ENCODE assay signal across 9 mouse cellular contexts in the genomic region with DNA sequence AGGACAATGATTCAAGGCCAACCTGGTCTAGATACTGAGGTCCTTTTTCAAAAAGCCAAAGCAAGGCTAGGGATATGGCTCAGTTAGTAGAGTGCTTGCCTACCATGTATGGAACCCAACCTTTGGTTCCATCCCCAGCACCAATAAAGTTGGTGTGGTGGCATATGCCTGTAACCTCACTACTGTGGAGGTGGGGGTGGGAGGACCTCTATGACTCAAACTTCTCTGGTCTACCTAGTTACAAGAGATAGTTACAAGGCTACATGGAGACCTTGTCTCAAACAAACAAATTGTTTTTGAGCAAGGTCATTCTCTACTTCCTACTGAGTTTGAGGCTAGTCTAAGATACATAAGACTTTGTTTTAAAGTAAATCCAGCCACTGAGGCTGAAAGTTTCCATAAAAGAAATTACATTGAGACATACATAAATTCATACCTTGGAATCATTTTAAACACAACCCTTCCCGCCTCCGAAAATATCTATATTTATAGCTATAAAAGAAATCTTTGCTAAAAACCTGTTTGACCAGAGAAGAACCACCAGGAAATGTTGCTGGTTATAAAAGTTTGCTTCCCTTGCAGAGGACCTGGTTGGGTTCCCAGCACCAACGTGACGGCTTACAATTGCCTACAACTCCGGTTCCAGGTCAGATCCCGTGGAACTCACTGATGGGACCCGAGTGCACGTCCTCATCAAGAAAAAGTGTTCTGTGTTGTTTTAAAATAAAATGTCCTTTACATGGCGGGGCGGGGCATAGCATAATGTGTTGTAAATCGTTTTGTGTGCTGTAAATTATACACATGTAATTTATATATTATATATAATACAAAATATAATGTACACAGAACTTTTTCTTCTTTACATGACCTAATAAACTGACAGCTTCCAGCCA. TPM values are rescaled to one million over a fixed set of nuclear protein-coding genes. Genes with fewer than 3 reads are reported as not detected.
A peak's percentile ranks its signal among the peaks of the same experiment; 100 is the strongest.
DNase-seq lines count a peak whose midpoint lies in the region; ATAC-seq and TF ChIP-seq lines count a peak whose summit lies in the region.
"Had no signal": no experiment of that assay in that cellular context is flagged by ENCODE, and none has a peak within 500 bp of the region (broad histone marks: within the 10 kb centered on the region; RNA-seq: fewer than 3 reads in every experiment).

No protein-coding gene starts in this region.

- peaks cover 0 to 4% of the 10 kb centered on the region in 2 experiments; a peak in 3 of 4 replicates for H3K4me1 ChIP-seq in MEL (ENCODE audit: control insufficient read depth in 1 of 2, insufficient read depth in 2 of 2, low read length in 2 of 2)
- H3K4me1 ChIP-seq in embryonic fibroblast, embryonic 13.5 days (ENCODE audit: control insufficient read depth, insufficient read depth, low read length): peaks cover 2% of the 10 kb centered on the region; the same call in 1 of the 2 replicates
- peaks cover 22% of the 10 kb centered on the region for H3K4me1 ChIP-seq in hindbrain, embryonic 10.5 days (replicated peaks)

- TF ChIP-seq POLR2A in MEL (IDR thresholded peaks at IDR 0.05; ENCODE audit: control insufficient read depth in 1 of 2, insufficient read depth in 1 of 2, low read depth in 1 of 2, low read length in 2 of 2, poor library complexity in 1 of 2): no peak
- no peak for TF ChIP-seq POLR2A in embryonic fibroblast, embryonic 13.5 days (IDR thresholded peaks at IDR 0.05; ENCODE audit: low read depth, low read length)

- no peak for TF ChIP-seq RAD21 in MEL (IDR thresholded peaks at IDR 0.05; ENCODE audit: low read depth, low read length)

- 10% methylated on average over 11 of the region's 11 CpGs for WGBS in hindbrain, embryonic 10.5 days

- peaks cover 37% of the 10 kb centered on the region for H3K79me2 ChIP-seq in MEL (ENCODE audit: control insufficient read depth, insufficient read depth, low read length, poor library complexity)

- no peaks in the 10 kb centered on the region for H3K27me3 ChIP-seq in MEL (ENCODE audit: control insufficient read depth in 1 of 2, insufficient read depth in 2 of 2, low read length in 2 of 2)
- H3K27me3 ChIP-seq in hindbrain, embryonic 10.5 days (ENCODE audit: insufficient read depth, poor library complexity, severe bottlenecking): 0 out of 2 replicates have a peak, but pooled peaks cover 7% of the 10 kb centered on the region
- no peaks in the 10 kb centered on the region for H3K27me3 ChIP-seq in splenic B cell, adult 2 months (ENCODE audit: control insufficient read depth, insufficient read depth, low read length, poor library complexity, severe bottlenecking)
- H3K27me3 ChIP-seq: Patski had no signal

- peak overlapping the region; percentile 30 to 64 for H3K4me3 ChIP-seq in MEL (ENCODE audit: control insufficient read depth in 1 of 2, insufficient read depth in 1 of 2, low read depth in 2 of 2, low read length in 2 of 2)
- H3K4me3 ChIP-seq in embryonic fibroblast, embryonic 13.5 days (ENCODE audit: insufficient read depth, low read length): peak overlapping the region; percentile 11; the same call in 1 of the 2 replicates
- peak overlapping the region; percentile 80 for H3K4me3 ChIP-seq in hindbrain, embryonic 10.5 days

- no peaks in the 10 kb centered on the region for H3K9me3 ChIP-seq in MEL (replicated peaks; ENCODE audit: insufficient read depth, low read length)
- no peaks in the 10 kb centered on the region for H3K9me3 ChIP-seq in hindbrain, embryonic 10.5 days

- ATAC-seq in megakaryocyte progenitor cell, adult 5-6 weeks (replicated peaks; ENCODE audit: poor library complexity): peak; percentile 15; the same call in 1 of the 2 replicates

- no peak for TF ChIP-seq CTCF in MEL (IDR thresholded peaks at IDR 0.05 in 2 of 3, conservative IDR thresholded peaks at IDR 0.05 in 1 of 3; ENCODE audit: control insufficient read depth in 1 of 3, insufficient read depth in 1 of 3, low read depth in 2 of 3, low read length in 3 of 3, poor library complexity in 1 of 3, severe bottlenecking in 1 of 3)
- TF ChIP-seq CTCF in embryonic fibroblast, embryonic 13.5 days (IDR thresholded peaks at IDR 0.05; ENCODE audit: borderline replicate concordance, insufficient read depth, low read length): no peak

- DNase-seq in embryo, embryonic 10 days (ENCODE audit: low spot score): peak; percentile 26
- no peak for DNase-seq in embryo, embryonic 11 days
- peak; percentile 79 for DNase-seq in MEL (ENCODE audit: low read depth, low spot score)
- peak; percentile 7 for DNase-seq in hindbrain, embryonic 10.5 days (ENCODE audit: low spot score)
- DNase-seq in layer of hippocampus, postnatal 25 days (ENCODE audit: extremely low spot score in 1 of 2, low spot score in 1 of 2): peak; percentile 17 to 28
- peak; percentile 7 for DNase-seq in splenic B cell, adult 2 months (ENCODE audit: low read depth, low spot score)

- peak overlapping the region; percentile 91 for H3K9ac ChIP-seq in MEL (ENCODE audit: control insufficient read depth, low read depth, low read length, poor library complexity, severe bottlenecking)

- peak overlapping the region; percentile 86 for H3K27ac ChIP-seq in MEL (ENCODE audit: control insufficient read depth, low read depth, low read length)
- peak overlapping the region; percentile 16; the same call in 1 of the 2 replicates for H3K27ac ChIP-seq in embryonic fibroblast, embryonic 13.5 days (ENCODE audit: insufficient read depth, low read length)
- peak overlapping the region; percentile 87 for H3K27ac ChIP-seq in hindbrain, embryonic 10.5 days

- TF ChIP-seq EP300 in MEL (IDR thresholded peaks at IDR 0.05; ENCODE audit: low read depth in 1 of 2, low read length in 2 of 2): no peak

- peaks cover 16 to 20% of the 10 kb centered on the region in 2 experiments for H3K36me3 ChIP-seq in MEL (ENCODE audit: control insufficient read depth in 1 of 2, insufficient read depth in 2 of 2, low read length in 2 of 2)
- peaks cover 21% of the 10 kb centered on the region for H3K36me3 ChIP-seq in hindbrain, embryonic 10.5 days
- H3K36me3 ChIP-seq in splenic B cell, adult 2 months (ENCODE audit: control insufficient read depth, insufficient read depth, low read length, poor library complexity, severe bottlenecking): no peaks in the 10 kb centered on the region

TF ChIP-seq in MEL, 35 proteins besides CTCF, POLR2A, EP300 and RAD21:
- TF ChIP-seq CHD1 (IDR thresholded peaks at IDR 0.05; ENCODE audit: low read depth, low read length): 0 out of 2 replicates have a peak, but pooled peaks have one; percentile 72
- TF ChIP-seq MXI1 (IDR thresholded peaks at IDR 0.05; ENCODE audit: low read depth, low read length): peak; percentile 69; the same call in 1 of the 2 replicates
- TF ChIP-seq ZMIZ1 (IDR thresholded peaks at IDR 0.05; ENCODE audit: low read depth, low read length): peak; percentile 51; the same call in 1 of the 2 replicates
- peak; percentile 48; the same call in 1 of the 2 replicates for TF ChIP-seq NELFE (IDR thresholded peaks at IDR 0.05; ENCODE audit: low read depth, low read length)
- no peak for TF ChIP-seq CHD2 (IDR thresholded peaks at IDR 0.05; ENCODE audit: low read length)
- TF ChIP-seq TCF12 (IDR thresholded peaks at IDR 0.05; ENCODE audit: low read depth, low read length): peak; percentile 70
- TF ChIP-seq GABPA (IDR thresholded peaks at IDR 0.05; ENCODE audit: low read depth, low read length): no peak
- 0 out of 2 replicates have a peak, but pooled peaks have one; percentile 6 for TF ChIP-seq POLR2AphosphoS2 (IDR thresholded peaks at IDR 0.05; ENCODE audit: low read length)
- TF ChIP-seq KAT2A (conservative IDR thresholded peaks at IDR 0.05; ENCODE audit: low read depth, low read length): no peak; the same call in 1 of the 2 replicates
- TF ChIP-seq ETS1 (IDR thresholded peaks at IDR 0.05; ENCODE audit: low read depth, low read length): 0 out of 2 replicates have a peak, but pooled peaks have one; percentile 24

RNA-seq across cellular contexts. Expression of gene Nop58, which starts 0.6 kb away (rescaled TPM):
- total RNA-seq in MEL (2012; rRNA removed): 513 and 590 TPM in 2 replicates
- polyA plus RNA-seq in MEL (2012; ENCODE audit: insufficient read depth in 1 of 2, insufficient read length in 2 of 2, low read depth in 1 of 2, low replicate concordance in 2 of 2, missing spikeins in 1 of 2): 1,000 to 10,000 TPM in 1 of 2 experiments, 100 to 1,000 TPM in 1; 474 to 1,828 TPM
- 260 and 275 TPM in 2 replicates for polyA plus RNA-seq in embryonic fibroblast, embryonic 13.5 days (2011; ENCODE audit: insufficient read length, low read depth, missing spikeins)
- polyA plus RNA-seq in hindbrain, embryonic 10.5 days (2016; fragmentation: Nextera tagmentation; extraction: Ambion mirVana): 194 and 279 TPM in 2 replicates
- total RNA-seq in layer of hippocampus, postnatal 25 days (2021): 10 to 100 TPM; 58.7 to 60.7 TPM
- total RNA-seq in megakaryocyte progenitor cell, adult 5-6 weeks (2015): 199 and 204 TPM in 2 replicates
- 1,181 and 1,773 TPM in 2 replicates for total RNA-seq in megakaryocyte progenitor cell, adult 5-6 weeks (2017)

RNA-seq across cellular contexts. Expression of gene Sumo1, which starts 13.5 kb away (rescaled TPM):
- total RNA-seq in MEL (2012; rRNA removed): 129 and 143 TPM in 2 replicates
- 100 to 1,000 TPM in 1 of 2 experiments, not detected in 1; 131 TPM for polyA plus RNA-seq in MEL (2012; ENCODE audit: insufficient read depth in 1 of 2, insufficient read length in 2 of 2, low read depth in 1 of 2, low replicate concordance in 2 of 2, missing spikeins in 1 of 2)
- 195 and 227 TPM in 2 replicates for polyA plus RNA-seq in embryonic fibroblast, embryonic 13.5 days (2011; ENCODE audit: insufficient read length, low read depth, missing spikeins)
- 514 and 535 TPM in 2 replicates for polyA plus RNA-seq in hindbrain, embryonic 10.5 days (2016; fragmentation: Nextera tagmentation; extraction: Ambion mirVana)
- total RNA-seq in layer of hippocampus, postnatal 25 days (2021): 100 to 1,000 TPM; 113 to 114 TPM
- 253 and 264 TPM in 2 replicates for total RNA-seq in megakaryocyte progenitor cell, adult 5-6 weeks (2015)
- 142 and 171 TPM in 2 replicates for total RNA-seq in megakaryocyte progenitor cell, adult 5-6 weeks (2017)

Comparison
In these comparisons a context has a peak if more than half of its experiments do, and no peak if none do; other contexts are left out.
1. H3K27ac ChIP-seq: peak in every context shown above with its lines; median percentile 87 in hindbrain, embryonic 10.5 days; 86 in MEL; 16 in embryonic fibroblast, embryonic 13.5 days.
2. H3K4me3 ChIP-seq: peak in every context shown above with its lines; median percentile 80 in hindbrain, embryonic 10.5 days; 47 in MEL; 11 in embryonic fibroblast, embryonic 13.5 days.